Mouse (Mus musculus) neural tube, embryonic 14.5 days (tissue): ENCODE measurements around the gene H2-M10.4. TPM values are rescaled to one million over a fixed set of nuclear protein-coding genes. Genes with fewer than 3 reads are reported as not detected.
"Not testable (repeated sequence)": the region's sequence is repeated elsewhere in the genome, so short reads cannot be mapped to it uniquely, and the experiment has no call there.

Source experiments
- ATAC-seq: fragments of 200-750 bp; cut with Nextera tagmentation; 2 replicates; pipeline ENCODE4 v1.8.0; 2017; ENCODE audit warnings: low read depth, mild to moderate bottlenecking, moderate TSS enrichment, moderate library complexity
- H3K27ac ChIP-seq: fragments of 300-500 bp; sonication (generic); 2 replicates; pipeline ENCODE4 v1.5.1; 2014; ENCODE audit warnings: low read depth, mild to moderate bottlenecking, control low read depth, low read length, moderate library complexity, mixed read lengths
- H3K27me3 ChIP-seq: fragments of 300-500 bp; sonication (generic); 2 replicates; pipeline ENCODE4 v1.6.1; 2014; ENCODE audit warnings: low read length; ENCODE audit not compliant: control insufficient read depth, insufficient read depth
- H3K36me3 ChIP-seq: fragments of 300-500 bp; sonication (generic); 2 replicates; pipeline ENCODE4 v1.6.1; 2014; ENCODE audit warnings: low read length, mixed read lengths; ENCODE audit not compliant: control insufficient read depth, insufficient read depth
- H3K4me1 ChIP-seq: fragments of 300-500 bp; sonication (generic); 2 replicates; pipeline ENCODE4 v1.6.1; 2014; ENCODE audit warnings: low read length; ENCODE audit not compliant: control insufficient read depth, insufficient read depth
- H3K4me2 ChIP-seq: fragments of 300-500 bp; sonication (generic); 2 replicates; pipeline ENCODE4 v1.6.1; 2014; ENCODE audit warnings: mild to moderate bottlenecking, low read depth, low read length, control low read depth
- H3K4me3 ChIP-seq: fragments of 300-500 bp; sonication (generic); 2 replicates; pipeline ENCODE4 v1.5.1; 2014; ENCODE audit warnings: low read depth, low read length, control low read depth, mixed read lengths
- H3K9ac ChIP-seq: fragments of 300-500 bp; sonication (generic); replicated peaks from 2 replicates; pipeline ENCODE4 v1.6.1; 2014; ENCODE audit warnings: low read depth, mild to moderate bottlenecking, control low read depth, low read length, mixed read lengths
- H3K9me3 ChIP-seq: fragments of 300-500 bp; sonication (generic); 2 replicates; pipeline ENCODE4 v1.6.1; 2016; ENCODE audit warnings: low read length; ENCODE audit not compliant: control insufficient read depth
- WGBS: fragments of 180-500 bp; shearing (Covaris S2); extraction: QIAGEN DNeasy Blood & Tissue Kit; methylation state at CpG from one replicate; pipeline ENCODE4 v1.1.7; 2014; 5-methylcytosine and 5-hydroxymethylcytosine counted together
- polyA plus RNA-seq: library from polyadenylated mRNA; unstranded; fragments of >200 nt; fragmentation: Nextera tagmentation; extraction: Ambion mirVana; gene quantifications from 2 replicates; pipeline ENCODE4 v1.2.1, GENCODE M21; 2014

H2-M10.4 gene
- not detected in 2 replicates for polyA plus RNA-seq

DNA sequence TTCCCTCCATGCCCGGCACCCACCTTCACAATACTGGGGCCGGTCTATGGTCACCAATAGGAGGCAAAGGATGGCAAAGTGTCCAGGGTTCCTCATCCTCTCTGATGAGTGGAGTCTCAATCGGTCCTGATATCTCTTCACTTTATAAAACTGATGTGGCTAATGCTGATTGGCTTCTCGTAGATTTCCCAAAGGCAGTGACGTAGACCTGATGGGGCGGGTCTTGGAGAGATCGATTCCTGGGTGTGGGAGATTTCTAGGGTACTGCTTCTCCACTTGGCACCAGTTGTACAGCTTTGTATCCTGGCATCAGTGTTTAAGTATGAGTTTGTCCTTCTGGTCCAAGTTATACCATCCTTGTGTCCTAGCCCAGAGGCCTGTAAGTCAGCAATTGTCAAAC is at the start of gene H2-M10.4:
H2-M10.4 (minus strand) TSS at position 101 of the 400 bp plus-strand sequence.
- no peak within 1 kb of the TSS for H3K9ac ChIP-seq
- no peaks in the 10 kb centered on the region for H3K27me3 ChIP-seq
- H3K4me3 ChIP-seq = no peak within 1 kb of the TSS
- H3K4me2 ChIP-seq = no peak within 1 kb of the TSS
- no peaks in the 10 kb centered on the region for H3K9me3 ChIP-seq
- H3K4me1 ChIP-seq = no peaks in the 10 kb centered on the region
- WGBS = 95% methylated on average over 7 of the region's 7 CpGs
- H3K36me3 ChIP-seq = no peaks in the 10 kb centered on the region
- ATAC-seq = no peak
- H3K27ac ChIP-seq = no peak within 1 kb of the TSS

- Histone ChIP-seq H3K9me3 (no peaks in the 10 kb centered on the region), H3K27me3 (no peaks in the 10 kb centered on the region), H3K36me3 (no peaks in the 10 kb centered on the region), H3K9ac (no peak overlapping the region), H3K4me1 (no peaks in the 10 kb centered on the region), H3K27ac (no peak overlapping the region), H3K4me3 (no peak overlapping the region), H3K4me2 (no peak overlapping the region)
- ATAC-seq = no peak
Measured at GRCm38 (mm10) chr17:36503910-36504309, 41.8 kb upstream of the H2-M10.4 start.

- Histone ChIP-seq H3K9me3 (no peaks in the 10 kb centered on the region), H3K4me1 (no peaks in the 10 kb centered on the region), H3K4me2 (no peak overlapping the region), H3K27ac (no peak overlapping the region), H3K4me3 (no peak overlapping the region), H3K27me3 (no peaks in the 10 kb centered on the region), H3K36me3 (no peaks in the 10 kb centered on the region), H3K9ac (no peak overlapping the region)
- 43% methylated on average over 1 of the region's 1 CpGs for WGBS
- ATAC-seq = no peak
Measured at GRCm38 (mm10) chr17:36500435-36500834, 38.3 kb upstream of the H2-M10.4 start.

- not testable (repeated sequence) for H3K4me2 ChIP-seq, ATAC-seq, H3K4me1 ChIP-seq, H3K9ac ChIP-seq, H3K9me3 ChIP-seq, H3K27ac ChIP-seq, H3K27me3 ChIP-seq, H3K36me3 ChIP-seq, H3K4me3 ChIP-seq
- 97% methylated on average over 16 of the region's 16 CpGs for WGBS
Measured at GRCm38 (mm10) chr17:36488181-36488580, 26.0 kb upstream of the H2-M10.4 start.

GRCm38 (mm10) chr17:36486687-36487230 is 24.6 kb upstream of the H2-M10.4 start:
- WGBS = 84% methylated on average over 1 of the region's 1 CpGs
- no peak for ATAC-seq
- H3K27ac ChIP-seq = no peak overlapping the region

DNA sequence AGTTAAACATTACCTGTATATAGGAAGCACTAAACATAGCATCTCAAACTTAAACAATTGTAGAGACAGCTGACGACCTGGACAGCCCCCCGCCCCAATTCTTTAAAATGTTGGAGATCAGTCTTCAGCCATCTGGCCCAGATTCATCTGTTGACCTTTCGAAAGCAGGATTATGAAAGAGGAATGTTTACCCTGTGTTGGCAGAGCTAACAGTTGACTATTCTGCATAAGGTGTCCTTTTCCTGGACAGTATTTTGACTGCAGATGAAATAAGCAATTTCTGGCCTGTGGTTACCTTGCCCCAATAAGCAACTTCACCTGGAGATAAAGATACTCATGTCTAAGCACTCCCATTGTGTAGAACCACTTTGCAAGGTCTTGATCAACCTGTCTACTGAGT is 21.7 kb upstream of the H2-M10.4 start:
- H3K9ac ChIP-seq = no peak overlapping the region
- H3K27ac ChIP-seq = no peak overlapping the region
- ATAC-seq = no peak
- no peak overlapping the region for H3K4me2 ChIP-seq
- no peaks in the 10 kb centered on the region for H3K36me3 ChIP-seq
- no peaks in the 10 kb centered on the region for H3K9me3 ChIP-seq
- WGBS = 76% methylated on average over 3 of the region's 3 CpGs
- H3K4me1 ChIP-seq = no peaks in the 10 kb centered on the region
- H3K4me3 ChIP-seq = no peak overlapping the region
- no peaks in the 10 kb centered on the region for H3K27me3 ChIP-seq

More at GRCm38 (mm10) chr17:36486687-36487230, 24.6 kb upstream of the H2-M10.4 start:
- H3K4me2 ChIP-seq = no peak overlapping the region
- no peak overlapping the region for H3K9ac ChIP-seq
- no peaks in the 10 kb centered on the region for H3K27me3 ChIP-seq
- H3K4me3 ChIP-seq = no peak overlapping the region
- no peaks in the 10 kb centered on the region for H3K4me1 ChIP-seq
- H3K9me3 ChIP-seq = no peaks in the 10 kb centered on the region
- no peaks in the 10 kb centered on the region for H3K36me3 ChIP-seq

DNA sequence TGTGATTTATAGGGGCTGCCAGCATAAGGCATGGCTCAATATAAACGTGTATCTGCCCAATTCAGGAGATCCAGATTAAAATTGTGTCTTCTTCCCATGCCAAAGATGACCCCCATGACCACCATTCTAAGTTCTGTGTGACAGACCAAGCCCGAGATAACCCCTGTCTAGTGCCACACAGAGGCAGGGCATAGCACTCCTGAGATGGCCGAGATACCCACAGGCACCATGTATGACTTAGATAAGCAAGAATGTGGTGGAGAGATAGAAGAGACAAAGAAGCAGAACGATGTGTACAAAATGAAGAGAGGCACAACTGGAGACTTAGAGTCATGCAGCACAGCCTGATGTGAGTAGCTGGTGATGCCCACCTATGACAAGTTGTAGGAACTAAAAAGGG is 5.9 kb downstream of the H2-M10.4 start:
- WGBS = 79% methylated on average over 4 of the region's 4 CpGs
- H3K9me3 ChIP-seq = no peaks in the 10 kb centered on the region
- ATAC-seq = no peak
- H3K9ac ChIP-seq = no peak overlapping the region
- no peak overlapping the region for H3K4me2 ChIP-seq
- H3K36me3 ChIP-seq = no peaks in the 10 kb centered on the region
- H3K4me3 ChIP-seq = no peak overlapping the region
- no peaks in the 10 kb centered on the region for H3K27me3 ChIP-seq
- H3K27ac ChIP-seq = no peak overlapping the region
- H3K4me1 ChIP-seq = no peaks in the 10 kb centered on the region

GRCm38 (mm10) chr17:36431411-36431810 is 30.7 kb downstream of the H2-M10.4 start:
- Histone ChIP-seq H3K9me3 (no peaks in the 10 kb centered on the region), H3K4me1 (no peaks in the 10 kb centered on the region), H3K36me3 (no peaks in the 10 kb centered on the region), H3K4me3 (no peak overlapping the region), H3K9ac (no peak overlapping the region), H3K4me2 (no peak overlapping the region), H3K27me3 (no peaks in the 10 kb centered on the region), H3K27ac (no peak overlapping the region)
- ATAC-seq = no peak
- 87% methylated on average over 2 of the region's 2 CpGs for WGBS

GRCm38 (mm10) chr17:36418091-36418754 is 43.9 kb downstream of the H2-M10.4 start:
- no peaks in the 10 kb centered on the region for H3K4me1 ChIP-seq
- no peak overlapping the region for H3K4me3 ChIP-seq
- no peak overlapping the region for H3K9ac ChIP-seq
- no peak overlapping the region for H3K4me2 ChIP-seq
- ATAC-seq = peak; percentile 74
- 30% methylated on average over 4 of the region's 4 CpGs for WGBS
- no peaks in the 10 kb centered on the region for H3K27me3 ChIP-seq
- H3K9me3 ChIP-seq = no peaks in the 10 kb centered on the region
- H3K27ac ChIP-seq = no peak overlapping the region
- no peaks in the 10 kb centered on the region for H3K36me3 ChIP-seq
